Mouse (Mus musculus): ENCODE results near the gene Col23a1. TPM values are rescaled to one million over a fixed set of nuclear protein-coding genes. Genes with fewer than 3 reads are reported as not detected.
"Not testable (repeated sequence)": the region's sequence is repeated elsewhere in the genome, so short reads cannot be mapped to it uniquely, and the experiment has no call there.

The Col23a1 gene
- total and polyA plus RNA-seq, 3 experiments: 1.1 to 1.7 (median 1.3) TPM

DNA sequence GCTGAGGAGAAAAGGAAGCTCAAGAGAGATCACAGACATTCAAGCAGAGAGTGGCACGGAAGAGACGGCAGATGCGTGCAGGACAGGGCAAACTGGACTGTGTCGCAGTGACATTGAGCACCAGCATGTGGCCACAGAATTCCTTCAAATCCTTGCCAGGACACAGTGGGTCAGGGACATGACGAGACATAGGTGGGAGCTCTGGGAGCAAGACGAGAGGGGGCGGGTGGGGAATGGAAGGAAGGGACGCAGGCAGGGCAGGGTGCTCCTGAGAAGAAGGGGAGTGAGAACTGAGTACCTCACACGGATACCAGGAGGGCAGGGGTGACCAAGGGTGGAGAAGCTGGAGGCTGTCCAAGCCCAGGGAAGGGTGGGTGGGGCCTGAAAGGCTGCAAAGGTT, 61.4 kb downstream of the Col23a1 start:
- Histone ChIP-seq H3K27ac (no peak overlapping the region), H3K27me3 (ENCODE audit: control insufficient read depth, insufficient read depth, low read length) (no peaks in the 10 kb centered on the region; the same call in 1 of the 2 replicates), H3K36me3 (ENCODE audit: control insufficient read depth, insufficient read depth, low read length) (no peaks in the 10 kb centered on the region), H3K4me1 (ENCODE audit: control insufficient read depth, insufficient read depth, low read length) (peaks cover 1% of the 10 kb centered on the region; the same call in 1 of the 2 replicates), H3K4me3 (no peak overlapping the region), H3K79me2 (replicated peaks; ENCODE audit: control insufficient read depth, insufficient read depth, low read length) (no peaks in the 10 kb centered on the region), H3K9ac (ENCODE audit: low read depth, low read length) (no peak overlapping the region)
- TF ChIP-seq EP300 (IDR thresholded peaks at IDR 0.05; ENCODE audit: insufficient read depth, low read depth, low read length): no peak
- no peak for TF ChIP-seq POLR2A (IDR thresholded peaks at IDR 0.05; ENCODE audit: insufficient read depth, low read depth, low read length)
- no peak for TF ChIP-seq CTCF (IDR thresholded peaks at IDR 0.05)
- intact Hi-C loops (cut with DNase I): no loop called here
- DNase-seq: no peak
- WGBS: 66% methylated on average over 9 of the region's 9 CpGs

DNA sequence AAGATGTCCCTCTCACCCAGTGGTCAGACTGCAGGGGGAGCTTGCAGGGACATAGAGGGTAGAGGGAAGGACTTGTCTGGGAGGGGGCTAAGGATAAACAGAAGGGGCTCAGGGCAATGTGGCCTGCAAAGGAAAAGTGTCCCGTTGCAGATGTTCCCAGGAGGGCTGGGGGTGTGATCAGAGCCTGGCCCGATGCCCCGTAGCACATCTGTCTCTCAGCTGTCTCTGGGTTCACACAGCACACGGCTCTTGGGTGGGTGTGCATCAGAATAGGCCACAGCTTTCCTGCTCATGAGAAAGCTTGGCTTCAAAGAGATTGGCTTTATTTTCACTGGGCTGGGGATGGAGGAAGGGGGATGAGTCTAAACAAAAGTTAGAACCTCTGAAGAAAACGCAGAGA, 62.1 kb downstream of the Col23a1 start:
- WGBS: 45% methylated on average over 5 of the region's 5 CpGs
- H3K36me3 ChIP-seq (ENCODE audit: control insufficient read depth, insufficient read depth, low read length): no peaks in the 10 kb centered on the region
- no peak overlapping the region for H3K4me3 ChIP-seq
- H3K27ac ChIP-seq: no peak overlapping the region
- H3K4me1 ChIP-seq (ENCODE audit: control insufficient read depth, insufficient read depth, low read length): no peaks in the 10 kb centered on the region
- no peak overlapping the region for H3K9ac ChIP-seq (ENCODE audit: low read depth, low read length)
- no peaks in the 10 kb centered on the region; the same call in 1 of the 2 replicates for H3K27me3 ChIP-seq (ENCODE audit: control insufficient read depth, insufficient read depth, low read length)
- H3K79me2 ChIP-seq (replicated peaks; ENCODE audit: control insufficient read depth, insufficient read depth, low read length): no peaks in the 10 kb centered on the region
- peak; percentile 28 to 49 for DNase-seq
- no peak for TF ChIP-seq EP300 (IDR thresholded peaks at IDR 0.05; ENCODE audit: insufficient read depth, low read depth, low read length)
- no peak for TF ChIP-seq CTCF (IDR thresholded peaks at IDR 0.05)
- TF ChIP-seq POLR2A (IDR thresholded peaks at IDR 0.05; ENCODE audit: insufficient read depth, low read depth, low read length): no peak
- intact Hi-C loops (cut with DNase I): no loop called here

DNA sequence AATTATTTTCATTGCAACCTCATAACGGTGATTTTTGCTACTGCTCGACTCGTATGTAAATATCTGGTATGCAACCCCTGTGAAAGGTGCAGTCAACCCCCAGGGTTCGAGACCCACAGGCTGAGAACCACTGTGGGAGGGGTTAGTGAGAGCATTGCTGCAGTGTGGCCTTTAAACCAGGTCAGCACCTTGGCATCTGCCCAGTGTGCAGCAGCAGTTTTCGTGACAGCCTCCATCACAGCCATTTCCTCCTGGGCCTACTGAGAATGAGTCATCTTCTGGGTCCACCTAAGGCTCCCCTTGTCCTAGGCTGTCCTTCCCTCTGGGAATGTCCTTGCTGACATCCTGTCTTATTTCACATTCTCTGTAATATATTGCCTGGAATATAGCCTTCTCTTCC, 64.0 kb downstream of the Col23a1 start:
- Histone ChIP-seq H3K79me2 (replicated peaks; ENCODE audit: control insufficient read depth, insufficient read depth, low read length) (no peaks in the 10 kb centered on the region), H3K27me3 (ENCODE audit: control insufficient read depth, insufficient read depth, low read length) (no peaks in the 10 kb centered on the region; the same call in 1 of the 2 replicates), H3K9ac (ENCODE audit: low read depth, low read length) (no peak overlapping the region), H3K4me1 (ENCODE audit: control insufficient read depth, insufficient read depth, low read length) (no peaks in the 10 kb centered on the region), H3K27ac (no peak overlapping the region), H3K36me3 (ENCODE audit: control insufficient read depth, insufficient read depth, low read length) (no peaks in the 10 kb centered on the region), H3K4me3 (no peak overlapping the region)
- TF ChIP-seq POLR2A (IDR thresholded peaks at IDR 0.05; ENCODE audit: insufficient read depth, low read depth, low read length) (no peak), CTCF (IDR thresholded peaks at IDR 0.05) (no peak), EP300 (IDR thresholded peaks at IDR 0.05; ENCODE audit: insufficient read depth, low read depth, low read length) (no peak)
- no peak for DNase-seq
- WGBS: 60% methylated on average over 5 of the region's 5 CpGs
- intact Hi-C loops (cut with DNase I): no loop called here

DNA sequence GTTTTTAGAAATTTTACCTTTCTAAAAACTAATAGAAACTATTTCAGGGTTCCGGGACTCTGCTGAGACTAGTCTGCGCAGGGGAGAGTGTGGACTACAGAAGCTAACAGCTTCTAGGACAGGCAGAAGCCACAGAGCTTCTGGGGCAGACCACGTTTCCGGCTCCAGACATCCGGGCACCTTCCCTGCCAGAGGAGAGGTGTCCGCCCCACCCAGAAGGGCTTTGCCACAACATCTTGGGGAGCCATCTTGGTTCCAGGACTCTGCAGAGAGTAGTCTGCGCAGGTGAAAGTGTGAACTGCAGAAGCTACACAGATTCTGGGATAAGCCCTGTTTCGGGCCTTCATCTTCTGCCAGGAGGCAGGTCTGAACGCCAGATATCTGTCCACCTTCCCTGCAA, 69.3 kb downstream of the Col23a1 start:
- DNase-seq: peak in 1 of 2 experiments; percentile 4
- H3K27ac ChIP-seq; H3K4me1 ChIP-seq (ENCODE audit: control insufficient read depth, insufficient read depth, low read length); H3K27me3 ChIP-seq (ENCODE audit: control insufficient read depth, insufficient read depth, low read length); H3K36me3 ChIP-seq (ENCODE audit: control insufficient read depth, insufficient read depth, low read length); intact Hi-C loops (cut with DNase I); H3K79me2 ChIP-seq (replicated peaks; ENCODE audit: control insufficient read depth, insufficient read depth, low read length); H3K4me3 ChIP-seq; H3K9ac ChIP-seq (ENCODE audit: low read depth, low read length): not testable (repeated sequence)
- 91% methylated on average over 9 of the region's 9 CpGs for WGBS

DNA sequence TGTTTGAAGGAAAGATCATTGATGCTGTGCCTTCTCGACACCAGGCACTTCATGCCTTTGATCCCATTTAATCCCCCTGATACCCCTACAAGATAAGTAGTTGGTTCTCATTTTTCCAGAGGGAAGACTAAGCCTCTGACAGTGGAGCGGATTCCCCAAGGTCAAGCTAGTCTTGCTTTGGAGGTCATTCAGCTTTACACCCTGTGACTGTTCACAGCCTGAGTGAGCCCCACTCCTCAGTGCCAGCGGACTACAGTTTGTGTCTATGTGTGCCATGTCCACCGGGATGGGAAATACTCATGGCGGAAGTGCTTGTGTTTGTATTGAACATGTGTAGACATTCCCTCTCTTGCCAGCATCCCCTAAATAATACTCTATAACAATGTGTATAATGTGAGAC, 74.6 kb downstream of the Col23a1 start:
- intact Hi-C loops (cut with DNase I): no loop called here
- no peak overlapping the region for H3K4me3 ChIP-seq
- TF ChIP-seq EP300 (IDR thresholded peaks at IDR 0.05; ENCODE audit: insufficient read depth, low read depth, low read length) (no peak), CTCF (IDR thresholded peaks at IDR 0.05) (no peak), POLR2A (IDR thresholded peaks at IDR 0.05; ENCODE audit: insufficient read depth, low read depth, low read length) (no peak)
- 83% methylated on average over 5 of the region's 5 CpGs for WGBS
- H3K36me3 ChIP-seq (ENCODE audit: control insufficient read depth, insufficient read depth, low read length): no peaks in the 10 kb centered on the region
- DNase-seq: peak in 1 of 2 experiments; percentile 8
- no peak overlapping the region for H3K27ac ChIP-seq
- H3K79me2 ChIP-seq (replicated peaks; ENCODE audit: control insufficient read depth, insufficient read depth, low read length): no peaks in the 10 kb centered on the region
- no peaks in the 10 kb centered on the region; the same call in 1 of the 2 replicates for H3K4me1 ChIP-seq (ENCODE audit: control insufficient read depth, insufficient read depth, low read length)
- no peak overlapping the region for H3K9ac ChIP-seq (ENCODE audit: low read depth, low read length)
- no peaks in the 10 kb centered on the region for H3K27me3 ChIP-seq (ENCODE audit: control insufficient read depth, insufficient read depth, low read length)

DNA sequence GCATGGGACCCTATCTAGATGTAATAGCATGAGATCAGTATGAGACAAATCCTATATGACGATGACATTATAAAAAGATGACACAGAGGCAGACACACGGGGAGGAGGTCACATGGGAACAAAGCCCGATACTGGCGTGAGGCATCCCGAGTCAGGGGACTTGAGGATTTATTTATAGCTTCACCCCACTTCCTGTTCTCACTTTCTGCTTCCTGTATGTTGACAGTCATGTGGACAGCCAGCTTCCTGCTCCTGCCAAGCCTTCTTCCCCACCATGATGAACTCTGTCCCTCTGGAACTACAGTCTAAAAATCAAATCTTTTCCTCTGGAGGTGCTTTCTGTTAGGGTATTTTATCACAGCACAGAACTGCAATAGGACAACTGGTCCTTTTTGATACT, 77.6 kb downstream of the Col23a1 start:
- Histone ChIP-seq H3K79me2 (replicated peaks; ENCODE audit: control insufficient read depth, insufficient read depth, low read length) (no peaks in the 10 kb centered on the region), H3K4me3 (no peak overlapping the region), H3K36me3 (ENCODE audit: control insufficient read depth, insufficient read depth, low read length) (no peaks in the 10 kb centered on the region), H3K4me1 (ENCODE audit: control insufficient read depth, insufficient read depth, low read length) (peaks cover 1% of the 10 kb centered on the region; the same call in 1 of the 2 replicates), H3K27ac (no peak overlapping the region), H3K9ac (ENCODE audit: low read depth, low read length) (no peak overlapping the region), H3K27me3 (ENCODE audit: control insufficient read depth, insufficient read depth, low read length) (no peaks in the 10 kb centered on the region)
- DNase-seq: no peak
- intact Hi-C loops (cut with DNase I): no loop called here
- 35% methylated on average over 5 of the region's 5 CpGs for WGBS
- no peak for TF ChIP-seq CTCF (IDR thresholded peaks at IDR 0.05)
- TF ChIP-seq EP300 (IDR thresholded peaks at IDR 0.05; ENCODE audit: insufficient read depth, low read depth, low read length): no peak
- no peak for TF ChIP-seq POLR2A (IDR thresholded peaks at IDR 0.05; ENCODE audit: insufficient read depth, low read depth, low read length)

Measured in heart, adult 2 months (tissue).